Mouse (Mus musculus): ENCODE measurements around the gene Lrrn4cl. TPM values are rescaled to one million over a fixed set of nuclear protein-coding genes. Genes with fewer than 3 reads are reported as not detected.

Lrrn4cl gene
- total RNA-seq, 2 experiments from 2014 or later: 4.2 to 5.1 TPM

Small RNAs within 50 kb of the gene (microRNA-seq; reads per million reads assigned to microRNA genes)
- 0 to 0.70 reads per million in 2 experiments for gene Mir5136

Other genes with a start within 250 kb of the Lrrn4cl start
- not detected for gene Slc22a6, start 232.7 kb upstream of the Lrrn4cl start, total RNA-seq (2021)
- gene Chrm1, start 187.0 kb upstream of the Lrrn4cl start, total RNA-seq (2021): not detected
- 10 to 100 TPM; 36.6 to 56.3 TPM for gene Slc3a2, start 127.4 kb upstream of the Lrrn4cl start, total RNA-seq (2021)
- gene Wdr74, start 114.9 kb upstream of the Lrrn4cl start, total RNA-seq (2021): 10 to 100 TPM; 24.9 to 27.2 TPM
- gene 1700092M07Rik, start 110.0 kb upstream of the Lrrn4cl start, total RNA-seq (2021): not detected
- 10 to 100 TPM; 43.6 to 44.4 TPM for gene Stx5a, start 109.4 kb upstream of the Lrrn4cl start, total RNA-seq (2021)
- gene Nxf1, start 93.7 kb upstream of the Lrrn4cl start, total RNA-seq (2021): 10 to 100 TPM; 61.7 to 67.6 TPM
- 100 to 1,000 TPM; 115 to 133 TPM for gene Tmem223, start 79.8 kb upstream of the Lrrn4cl start, total RNA-seq (2021)
- gene Tmem179b, start 76.3 kb upstream of the Lrrn4cl start, total RNA-seq (2021): 10 to 100 TPM; 13.9 to 22.5 TPM
- 10 to 100 TPM in 1 of 2 experiments, 1 to 10 TPM in 1; 9.5 to 10.2 TPM for gene Taf6l, start 64.4 kb upstream of the Lrrn4cl start, total RNA-seq (2021)
- gene Polr2g, start 52.2 kb upstream of the Lrrn4cl start, total RNA-seq (2021): 10 to 100 TPM; 72.7 to 76.0 TPM
- 1 to 10 TPM; 2.2 to 3.0 TPM for gene Zbtb3, start 48.2 kb upstream of the Lrrn4cl start, total RNA-seq (2021)
- gene Ttc9c, start 31.4 kb upstream of the Lrrn4cl start, total RNA-seq (2021): 10 to 100 TPM; 14.2 to 17.6 TPM
- gene Hnrnpul2, start 30.8 kb upstream of the Lrrn4cl start, total RNA-seq (2021): 10 to 100 TPM; 51.0 to 56.3 TPM
- not detected for gene AC129217.1, start 21.0 kb upstream of the Lrrn4cl start, total RNA-seq (2021)
- gene Bscl2, start 13.3 kb upstream of the Lrrn4cl start, total RNA-seq (2021): 10 to 100 TPM; 25.8 to 34.7 TPM
- not detected for gene Gng3, start 11.6 kb upstream of the Lrrn4cl start, total RNA-seq (2021)
- gene Ubxn1, start 20.7 kb downstream of the Lrrn4cl start, total RNA-seq (2021): 100 to 1,000 TPM; 123 to 126 TPM
- gene Uqcc3, start 30.2 kb downstream of the Lrrn4cl start, total RNA-seq (2021): 10 to 100 TPM; 50.4 to 58.1 TPM
- gene Lbhd1, start 33.0 kb downstream of the Lrrn4cl start, total RNA-seq (2021): 1 to 10 TPM; 2.0 to 9.8 TPM
- gene Gm49403, start 33.2 kb downstream of the Lrrn4cl start, total RNA-seq (2021): not detected
- 10 to 100 TPM; 16.6 to 23.0 TPM for gene 1810009A15Rik, start 38.1 kb downstream of the Lrrn4cl start, total RNA-seq (2021)
- gene Gm49416, start 38.2 kb downstream of the Lrrn4cl start, total RNA-seq (2021): 1 to 10 TPM in 1 of 2 experiments, not detected in 1; 6.4 TPM
- gene Ints5, start 42.2 kb downstream of the Lrrn4cl start, total RNA-seq (2021): 10 to 100 TPM; 14.5 to 17.1 TPM
- gene Ganab, start 47.3 kb downstream of the Lrrn4cl start, total RNA-seq (2021): 10 to 100 TPM; 69.3 to 74.5 TPM
- 10 to 100 TPM; 38.7 to 41.8 TPM for gene B3gat3, start 69.6 kb downstream of the Lrrn4cl start, total RNA-seq (2021)
- 1 to 10 TPM; 6.5 to 7.1 TPM for gene Rom1, start 78.6 kb downstream of the Lrrn4cl start, total RNA-seq (2021)
- 10 to 100 TPM; 16.7 to 18.7 TPM for gene Eml3, start 78.8 kb downstream of the Lrrn4cl start, total RNA-seq (2021)
- 10 to 100 TPM; 54.4 to 59.5 TPM for gene Mta2, start 91.1 kb downstream of the Lrrn4cl start, total RNA-seq (2021)
- gene Tut1, start 103.1 kb downstream of the Lrrn4cl start, total RNA-seq (2021): 10 to 100 TPM in 1 of 2 experiments, 1 to 10 TPM in 1; 8.5 to 10.4 TPM
- 100 to 1,000 TPM; 283 to 289 TPM for gene Eef1g, start 116.3 kb downstream of the Lrrn4cl start, total RNA-seq (2021)
- gene Ahnak, start 138.5 kb downstream of the Lrrn4cl start, total RNA-seq (2021): 100 to 1,000 TPM; 348 to 380 TPM
- gene Scgb1a1, start 237.2 kb downstream of the Lrrn4cl start, total RNA-seq (2021): 1 to 10 TPM in 1 of 2 experiments, not detected in 1; 4.2 TPM

All from heart, postnatal 10 days (tissue).